Mouse (Mus musculus): ENCODE results near the gene Tnnc1.

GRCm38 (mm10) chr14:31165010-31165409 lies 43.1 kb upstream of the Tnnc1 start:
- TF ChIP-seq CTCF (IDR thresholded peaks at IDR 0.05; ENCODE audit: extremely low read depth, insufficient read depth, insufficient read length, insufficient replicate concordance) (no peak), POLR2A (IDR thresholded peaks at IDR 0.05; ENCODE audit: low read depth, low read length) (no peak)

All from spleen, adult 2 months (tissue).